Mouse (Mus musculus): ENCODE data around the gene Pdia5.

- TF ChIP-seq POLR2A (IDR thresholded peaks at IDR 0.05; ENCODE audit: extremely low read depth, insufficient read depth, low read length), result no peak
- TF ChIP-seq CTCF (IDR thresholded peaks at IDR 0.05; ENCODE audit: extremely low read depth, insufficient read depth, low read length), result no peak
Measured at GRCm38 (mm10) chr16:35484105-35484504, 6.6 kb downstream of the Pdia5 start.
